Mouse (Mus musculus) forebrain, embryonic 14.5 days (tissue): ENCODE data around the gene Polr3f. TPM values are rescaled to one million over a fixed set of nuclear protein-coding genes. Genes with fewer than 3 reads are reported as not detected.

Source experiments
- ATAC-seq: fragments of 200-750 bp; cut with Nextera tagmentation; 2 replicates; pipeline ENCODE4 v1.8.0; 2017; ENCODE audit warnings: mild to moderate bottlenecking, moderate library complexity
- DNase-seq: peaks from one replicate; pipeline ENCODE4 v3.0.0-alpha.2; 2015; ENCODE audit warnings: low spot score
- H3K27ac ChIP-seq: fragments of 300-500 bp; sonication (generic); 2 replicates; pipeline ENCODE4 v1.5.1; 2014; ENCODE audit warnings: low read depth, mild to moderate bottlenecking, control low read depth, low read length, moderate library complexity
- H3K27me3 ChIP-seq: fragments of 300-500 bp; sonication (generic); replicated peaks from 2 replicates; pipeline ENCODE4 v1.6.1; 2014; ENCODE audit warnings: low read length, control low read depth, mixed read lengths; ENCODE audit not compliant: control insufficient read depth, insufficient read depth
- H3K36me3 ChIP-seq: fragments of 300-500 bp; sonication (generic); 2 replicates; pipeline ENCODE4 v1.6.1; 2014; ENCODE audit warnings: low read length, control low read depth; ENCODE audit not compliant: control insufficient read depth, insufficient read depth
- H3K4me1 ChIP-seq: fragments of 300-500 bp; sonication (generic); 2 replicates; pipeline ENCODE4 v1.6.1; 2014; ENCODE audit warnings: antibody characterized with exemption, low read length, control low read depth; ENCODE audit not compliant: control insufficient read depth, insufficient read depth
- H3K4me2 ChIP-seq: fragments of 300-500 bp; sonication (generic); 2 replicates; pipeline ENCODE4 v1.6.1; 2014; ENCODE audit warnings: mild to moderate bottlenecking, control low read depth, low read length
- H3K4me3 ChIP-seq: fragments of 300-500 bp; sonication (generic); 2 replicates; pipeline ENCODE4 v1.5.1; 2014; ENCODE audit warnings: low read depth, low read length, control low read depth
- H3K9ac ChIP-seq: fragments of 300-500 bp; sonication (generic); 2 replicates; pipeline ENCODE4 v1.6.1; 2014; ENCODE audit warnings: mild to moderate bottlenecking, low read length, control low read depth, moderate library complexity
- H3K9me3 ChIP-seq: fragments of 300-500 bp; sonication (generic); replicated peaks from 2 replicates; pipeline ENCODE4 v1.6.1; 2016; ENCODE audit warnings: low read length, control low read depth, mixed read lengths; ENCODE audit not compliant: control insufficient read depth
- WGBS: fragments of 180-500 bp; shearing (Covaris S2); extraction: QIAGEN DNeasy Blood & Tissue Kit; methylation state at CpG from one replicate; pipeline ENCODE4 v1.1.7; 2014; 5-methylcytosine and 5-hydroxymethylcytosine counted together
- polyA plus RNA-seq: library from polyadenylated mRNA; unstranded; fragments of >200 nt; fragmentation: Nextera tagmentation; extraction: Ambion mirVana; gene quantifications from 2 replicates; pipeline ENCODE4 v1.2.1, GENCODE M21; 2014

The Polr3f gene
- polyA plus RNA-seq: 24.4 and 27.5 TPM in 2 replicates

GRCm38 (mm10) chr2:144526981-144527820 is at the start of gene Polr3f, which contains the start of gene Dzank1:
Gene Polr3f, plus strand, starts transcription at chr2:144527718.
Gene Dzank1, minus strand, starts transcription at chr2:144527414.
- Histone ChIP-seq H3K27ac (peak within 1 kb of the TSS; percentile 97), H3K36me3 (peaks cover 12% of the 10 kb centered on the region), H3K27me3 (0 out of 2 replicates have a peak, but pooled peaks cover 5% of the 10 kb centered on the region), H3K4me3 (peak within 1 kb of the TSS; percentile 91), H3K9me3 (no peaks in the 10 kb centered on the region), H3K4me1 (peaks cover 8% of the 10 kb centered on the region; the same call in 1 of the 2 replicates), H3K9ac (peak within 1 kb of the TSS; percentile 90), H3K4me2 (peak within 1 kb of the TSS; percentile 80)
- WGBS: under 1% methylated on average over 56 of the region's 56 CpGs
- DNase-seq (peak; percentile 99), ATAC-seq (peak; percentile 98)

GRCm38 (mm10) chr2:144479421-144479820 is 48.1 kb upstream of the Polr3f start:
- DNase-seq (no peak), ATAC-seq (no peak)
- Histone ChIP-seq H3K4me3 (no peak overlapping the region), H3K9ac (no peak overlapping the region), H3K36me3 (peaks cover 5% of the 10 kb centered on the region; the same call in 1 of the 2 replicates), H3K27me3 (no peaks in the 10 kb centered on the region), H3K4me1 (no peaks in the 10 kb centered on the region), H3K4me2 (no peak overlapping the region), H3K9me3 (no peaks in the 10 kb centered on the region), H3K27ac (no peak overlapping the region)
- WGBS: 75% methylated on average over 2 of the region's 2 CpGs

GRCm38 (mm10) chr2:144484084-144484483 is 43.4 kb upstream of the Polr3f start:
- 50% methylated on average over 1 of the region's 1 CpGs for WGBS

GRCm38 (mm10) chr2:144485439-144485838 is 42.1 kb upstream of the Polr3f start:
- Histone ChIP-seq H3K27me3 (no peaks in the 10 kb centered on the region), H3K4me3 (no peak overlapping the region), H3K4me1 (no peaks in the 10 kb centered on the region), H3K4me2 (no peak overlapping the region), H3K9me3 (no peaks in the 10 kb centered on the region), H3K27ac (no peak overlapping the region), H3K9ac (no peak overlapping the region), H3K36me3 (peaks cover 5% of the 10 kb centered on the region; the same call in 1 of the 2 replicates)
- 88% methylated on average over 7 of the region's 7 CpGs for WGBS
- DNase-seq (no peak), ATAC-seq (no peak)

More at GRCm38 (mm10) chr2:144484084-144484483, 43.4 kb upstream of the Polr3f start:
- Histone ChIP-seq H3K4me2 (no peak overlapping the region), H3K4me3 (no peak overlapping the region), H3K27ac (no peak overlapping the region), H3K9ac (no peak overlapping the region), H3K4me1 (no peaks in the 10 kb centered on the region), H3K36me3 (peaks cover 5% of the 10 kb centered on the region; the same call in 1 of the 2 replicates), H3K27me3 (no peaks in the 10 kb centered on the region), H3K9me3 (no peaks in the 10 kb centered on the region)
- DNase-seq (peak; percentile 73), ATAC-seq (no peak; the same call in 1 of the 2 replicates)

- no peak overlapping the region for H3K9ac ChIP-seq
- no peaks in the 10 kb centered on the region for H3K9me3 ChIP-seq
- no peaks in the 10 kb centered on the region for H3K27me3 ChIP-seq
- H3K4me2 ChIP-seq: no peak overlapping the region
- ATAC-seq: no peak
- H3K36me3 ChIP-seq: no peaks in the 10 kb centered on the region
- DNase-seq: no peak
- no peak overlapping the region for H3K27ac ChIP-seq
- no peak overlapping the region for H3K4me3 ChIP-seq
- no peaks in the 10 kb centered on the region for H3K4me1 ChIP-seq
- WGBS: 80% methylated on average over 6 of the region's 6 CpGs
Observed at GRCm38 (mm10) chr2:144487476-144487875, 40.0 kb upstream of the Polr3f start.

- Histone ChIP-seq H3K4me2 (no peak overlapping the region), H3K36me3 (no peaks in the 10 kb centered on the region), H3K9ac (no peak overlapping the region), H3K4me3 (no peak overlapping the region), H3K9me3 (no peaks in the 10 kb centered on the region), H3K27ac (no peak overlapping the region), H3K27me3 (no peaks in the 10 kb centered on the region), H3K4me1 (no peaks in the 10 kb centered on the region)
- ATAC-seq: no peak
- WGBS: 85% methylated on average over 5 of the region's 5 CpGs
- DNase-seq: no peak
Observed at GRCm38 (mm10) chr2:144489342-144489741, 38.2 kb upstream of the Polr3f start.

- WGBS: 86% methylated on average over 6 of the region's 6 CpGs
- Histone ChIP-seq H3K36me3 (no peaks in the 10 kb centered on the region), H3K9me3 (no peaks in the 10 kb centered on the region), H3K27me3 (no peaks in the 10 kb centered on the region), H3K4me1 (no peaks in the 10 kb centered on the region), H3K27ac (no peak overlapping the region), H3K4me2 (no peak overlapping the region), H3K9ac (no peak overlapping the region), H3K4me3 (no peak overlapping the region)
- ATAC-seq (no peak), DNase-seq (peak; percentile 11)
Observed at GRCm38 (mm10) chr2:144502134-144502533, 25.4 kb upstream of the Polr3f start.

- 85% methylated on average over 3 of the region's 3 CpGs for WGBS
- ATAC-seq: no peak
- Histone ChIP-seq H3K9ac (no peak overlapping the region), H3K4me2 (no peak overlapping the region), H3K4me3 (no peak overlapping the region), H3K36me3 (no peaks in the 10 kb centered on the region), H3K4me1 (no peaks in the 10 kb centered on the region), H3K27ac (no peak overlapping the region), H3K9me3 (no peaks in the 10 kb centered on the region), H3K27me3 (no peaks in the 10 kb centered on the region)
- no peak for DNase-seq
Observed at GRCm38 (mm10) chr2:144514619-144515018, 12.9 kb upstream of the Polr3f start.

GRCm38 (mm10) chr2:144519772-144520171 is 7.7 kb upstream of the Polr3f start:
- DNase-seq (no peak), ATAC-seq (no peak)
- H3K9ac ChIP-seq: no peak overlapping the region
- H3K9me3 ChIP-seq: no peaks in the 10 kb centered on the region
- no peaks in the 10 kb centered on the region for H3K27me3 ChIP-seq
- no peaks in the 10 kb centered on the region for H3K4me1 ChIP-seq
- H3K27ac ChIP-seq: no peak overlapping the region
- H3K4me2 ChIP-seq: no peak overlapping the region
- 75% methylated on average over 3 of the region's 3 CpGs for WGBS
- H3K4me3 ChIP-seq: no peak overlapping the region
- H3K36me3 ChIP-seq: no peaks in the 10 kb centered on the region
